Mouse (Mus musculus): ENCODE measurements around the gene Ghrl. TPM values are rescaled to one million over a fixed set of nuclear protein-coding genes. Genes with fewer than 3 reads are reported as not detected.
A peak's percentile ranks its signal among the peaks of the same experiment; 100 is the strongest.

The Ghrl gene
- polyA plus RNA-seq, 1 experiment from 2014 or later: not detected

- H3K9me3 ChIP-seq: no peaks in the 10 kb centered on the region
- peaks cover 30% of the 10 kb centered on the region for H3K4me1 ChIP-seq
- H3K36me3 ChIP-seq: peaks cover 5% of the 10 kb centered on the region; the same call in 1 of the 2 replicates
- H3K9ac ChIP-seq: 0 out of 2 replicates have a peak overlapping the region, but pooled peaks have one; percentile 16
- H3K4me2 ChIP-seq: peak overlapping the region; percentile 96
- peak overlapping the region; percentile 85 for H3K27ac ChIP-seq
- 48% methylated on average over 4 of the region's 4 CpGs for WGBS
- H3K4me3 ChIP-seq: peak overlapping the region; percentile 93
- H3K27me3 ChIP-seq: no peaks in the 10 kb centered on the region
- no peak for ATAC-seq (ENCODE audit: borderline replicate concordance, extremely low read depth, low FRiP score, low TSS enrichment)
Observed at GRCm38 (mm10) chr6:113695766-113696355, 23.8 kb downstream of the Ghrl start.

- Histone ChIP-seq H3K36me3 (peaks cover 5% of the 10 kb centered on the region; the same call in 1 of the 2 replicates), H3K27me3 (no peaks in the 10 kb centered on the region), H3K4me1 (peaks cover 36% of the 10 kb centered on the region), H3K4me3 (no peak overlapping the region), H3K27ac (no peak overlapping the region), H3K9me3 (no peaks in the 10 kb centered on the region), H3K9ac (no peak overlapping the region), H3K4me2 (no peak overlapping the region)
- 70% methylated on average over 1 of the region's 1 CpGs for WGBS
- ATAC-seq (ENCODE audit: borderline replicate concordance, extremely low read depth, low FRiP score, low TSS enrichment): no peak
Observed at GRCm38 (mm10) chr6:113695203-113695602, 24.5 kb downstream of the Ghrl start.

- Histone ChIP-seq H3K4me1 (peaks cover 35% of the 10 kb centered on the region), H3K36me3 (peaks cover 5% of the 10 kb centered on the region; the same call in 1 of the 2 replicates), H3K9me3 (no peaks in the 10 kb centered on the region), H3K27me3 (no peaks in the 10 kb centered on the region), H3K4me2 (no peak overlapping the region), H3K27ac (no peak overlapping the region), H3K4me3 (no peak overlapping the region), H3K9ac (no peak overlapping the region)
- ATAC-seq (ENCODE audit: borderline replicate concordance, extremely low read depth, low FRiP score, low TSS enrichment): no peak
- 87% methylated on average over 5 of the region's 5 CpGs for WGBS
Observed at GRCm38 (mm10) chr6:113693377-113693776, 26.3 kb downstream of the Ghrl start.

DNA sequence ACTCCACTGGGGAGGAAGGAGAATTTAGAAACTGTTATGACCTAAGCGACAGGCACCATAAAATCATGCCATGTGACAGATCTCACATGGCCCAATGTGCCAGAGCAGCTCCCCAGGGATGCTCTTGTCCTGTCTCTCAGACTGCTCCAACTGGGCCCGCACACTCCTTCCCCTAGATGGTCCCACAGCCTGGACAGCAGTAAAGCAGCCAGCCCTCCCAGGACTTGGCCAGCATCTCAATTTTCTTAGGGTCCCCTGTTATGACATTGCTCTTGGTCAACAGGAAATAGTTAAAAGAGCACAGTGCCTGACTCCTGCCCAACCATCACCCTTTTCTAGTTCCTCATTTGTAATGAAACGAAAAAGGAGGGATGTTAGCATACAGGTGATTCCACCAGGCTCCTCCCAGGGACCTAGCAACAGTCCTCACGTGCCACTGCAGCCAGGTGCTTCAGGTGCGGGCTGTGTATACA lies 27.0 kb downstream of the Ghrl start:
- no peak overlapping the region for H3K4me2 ChIP-seq
- H3K27me3 ChIP-seq: no peaks in the 10 kb centered on the region
- H3K9ac ChIP-seq: no peak overlapping the region
- H3K4me1 ChIP-seq: peaks cover 29% of the 10 kb centered on the region
- H3K4me3 ChIP-seq: no peak overlapping the region
- no peak overlapping the region for H3K27ac ChIP-seq
- no peak for ATAC-seq (ENCODE audit: borderline replicate concordance, extremely low read depth, low FRiP score, low TSS enrichment)
- 74% methylated on average over 5 of the region's 5 CpGs for WGBS
- H3K9me3 ChIP-seq: no peaks in the 10 kb centered on the region
- H3K36me3 ChIP-seq: peaks cover 5% of the 10 kb centered on the region; the same call in 1 of the 2 replicates

DNA sequence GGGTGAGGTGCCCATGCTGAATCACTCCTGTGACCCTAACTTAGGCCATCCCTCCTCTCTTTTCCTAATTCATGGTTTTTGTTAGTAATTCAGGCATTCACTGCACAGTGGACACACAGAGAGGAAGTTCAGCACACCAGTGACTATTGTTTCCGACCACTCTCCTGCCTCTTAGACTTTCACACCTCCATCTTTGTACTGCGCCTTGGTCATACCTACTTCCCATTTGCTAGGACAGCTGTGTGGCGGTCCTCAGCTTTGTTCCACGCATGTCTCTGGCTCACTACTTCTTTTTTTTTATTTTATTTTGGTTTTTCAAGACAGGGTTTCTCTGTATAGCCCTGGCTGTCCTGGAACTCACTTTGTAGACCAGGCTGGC lies 28.6 kb downstream of the Ghrl start:
- 0 out of 2 replicates have a peak overlapping the region, but pooled peaks have one; percentile 28 for H3K9ac ChIP-seq
- ATAC-seq (ENCODE audit: borderline replicate concordance, extremely low read depth, low FRiP score, low TSS enrichment): 0 out of 2 replicates have a peak, but pooled peaks have one; percentile 4
- peaks cover 25% of the 10 kb centered on the region for H3K4me1 ChIP-seq
- H3K27me3 ChIP-seq: no peaks in the 10 kb centered on the region
- WGBS: 50% methylated on average over 4 of the region's 4 CpGs
- peak overlapping the region; percentile 50 for H3K4me2 ChIP-seq
- H3K4me3 ChIP-seq: peak overlapping the region; percentile 13; the same call in 1 of the 2 replicates
- H3K36me3 ChIP-seq: peaks cover 5% of the 10 kb centered on the region; the same call in 1 of the 2 replicates
- H3K9me3 ChIP-seq: no peaks in the 10 kb centered on the region
- peak overlapping the region; percentile 88 for H3K27ac ChIP-seq

- Histone ChIP-seq H3K36me3 (peaks cover 5% of the 10 kb centered on the region; the same call in 1 of the 2 replicates), H3K4me3 (peak overlapping the region; percentile 13), H3K9ac (0 out of 2 replicates have a peak overlapping the region, but pooled peaks have one; percentile 28), H3K27ac (peak overlapping the region; percentile 88), H3K27me3 (no peaks in the 10 kb centered on the region), H3K4me1 (peaks cover 21% of the 10 kb centered on the region), H3K4me2 (peak overlapping the region; percentile 50), H3K9me3 (no peaks in the 10 kb centered on the region)
- 1% methylated on average over 14 of the region's 14 CpGs for WGBS
- ATAC-seq (ENCODE audit: borderline replicate concordance, extremely low read depth, low FRiP score, low TSS enrichment): peak; percentile 69; the same call in 1 of the 2 replicates
Observed at GRCm38 (mm10) chr6:113690400-113691083, 29.1 kb downstream of the Ghrl start.

DNA sequence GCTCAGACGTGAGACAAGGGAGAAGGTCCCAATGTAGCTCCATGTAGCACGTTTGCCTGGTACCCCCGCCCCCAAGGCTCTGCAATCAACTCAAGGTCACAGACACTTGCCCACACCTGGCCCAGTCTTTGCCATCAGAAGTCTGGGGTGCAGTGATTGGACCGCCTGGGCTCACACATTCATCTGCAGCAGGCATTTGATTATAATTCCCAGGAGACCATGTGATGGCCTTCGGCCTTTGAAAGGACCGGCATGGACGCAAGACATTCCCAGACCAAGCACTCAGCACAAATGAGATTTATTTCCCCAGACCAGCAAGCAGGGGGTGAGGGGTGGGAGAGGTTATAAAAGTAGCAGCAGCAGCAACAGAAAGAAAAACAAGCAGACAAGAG lies 29.7 kb downstream of the Ghrl start:
- Histone ChIP-seq H3K27ac (peak overlapping the region; percentile 88), H3K36me3 (peaks cover 5% of the 10 kb centered on the region; the same call in 1 of the 2 replicates), H3K4me3 (no peak overlapping the region), H3K4me2 (peak overlapping the region; percentile 50; the same call in 1 of the 2 replicates), H3K27me3 (no peaks in the 10 kb centered on the region), H3K9ac (no peak overlapping the region), H3K4me1 (peaks cover 21% of the 10 kb centered on the region), H3K9me3 (no peaks in the 10 kb centered on the region)
- ATAC-seq (ENCODE audit: borderline replicate concordance, extremely low read depth, low FRiP score, low TSS enrichment): peak; percentile 37; the same call in 1 of the 2 replicates
- 13% methylated on average over 7 of the region's 7 CpGs for WGBS

GRCm38 (mm10) chr6:113686551-113687125 lies 33.0 kb downstream of the Ghrl start:
- Histone ChIP-seq H3K9ac (no peak overlapping the region), H3K4me3 (peak overlapping the region; percentile 14)

GRCm38 (mm10) chr6:113683081-113683825 lies 36.4 kb downstream of the Ghrl start:
- Histone ChIP-seq H3K27ac (no peak overlapping the region), H3K4me1 (no peaks in the 10 kb centered on the region), H3K36me3 (no peaks in the 10 kb centered on the region), H3K27me3 (no peaks in the 10 kb centered on the region), H3K9ac (no peak overlapping the region), H3K9me3 (no peaks in the 10 kb centered on the region), H3K4me2 (no peak overlapping the region), H3K4me3 (no peak overlapping the region)
- ATAC-seq (ENCODE audit: borderline replicate concordance, extremely low read depth, low FRiP score, low TSS enrichment): no peak
- 82% methylated on average over 10 of the region's 10 CpGs for WGBS

More at GRCm38 (mm10) chr6:113686551-113687125, 33.0 kb downstream of the Ghrl start:
- peak overlapping the region; percentile 45 for H3K4me2 ChIP-seq
- peak; percentile 68 for ATAC-seq (ENCODE audit: borderline replicate concordance, extremely low read depth, low FRiP score, low TSS enrichment)
- H3K27ac ChIP-seq: peak overlapping the region; percentile 89
- no peaks in the 10 kb centered on the region for H3K9me3 ChIP-seq
- H3K4me1 ChIP-seq: peaks cover 21% of the 10 kb centered on the region
- no peaks in the 10 kb centered on the region for H3K27me3 ChIP-seq
- 46% methylated on average over 8 of the region's 8 CpGs for WGBS
- H3K36me3 ChIP-seq: no peaks in the 10 kb centered on the region

- H3K4me3 ChIP-seq: no peak overlapping the region
- WGBS: 17% methylated on average over 4 of the region's 4 CpGs
- no peak overlapping the region for H3K9ac ChIP-seq
- H3K4me2 ChIP-seq: no peak overlapping the region
- H3K4me1 ChIP-seq: no peaks in the 10 kb centered on the region
- no peaks in the 10 kb centered on the region for H3K36me3 ChIP-seq
- H3K27ac ChIP-seq: no peak overlapping the region
- H3K9me3 ChIP-seq: no peaks in the 10 kb centered on the region
- no peaks in the 10 kb centered on the region for H3K27me3 ChIP-seq
- no peak; the same call in 1 of the 2 replicates for ATAC-seq (ENCODE audit: borderline replicate concordance, extremely low read depth, low FRiP score, low TSS enrichment)
Observed at GRCm38 (mm10) chr6:113681271-113681670, 38.4 kb downstream of the Ghrl start.

DNA sequence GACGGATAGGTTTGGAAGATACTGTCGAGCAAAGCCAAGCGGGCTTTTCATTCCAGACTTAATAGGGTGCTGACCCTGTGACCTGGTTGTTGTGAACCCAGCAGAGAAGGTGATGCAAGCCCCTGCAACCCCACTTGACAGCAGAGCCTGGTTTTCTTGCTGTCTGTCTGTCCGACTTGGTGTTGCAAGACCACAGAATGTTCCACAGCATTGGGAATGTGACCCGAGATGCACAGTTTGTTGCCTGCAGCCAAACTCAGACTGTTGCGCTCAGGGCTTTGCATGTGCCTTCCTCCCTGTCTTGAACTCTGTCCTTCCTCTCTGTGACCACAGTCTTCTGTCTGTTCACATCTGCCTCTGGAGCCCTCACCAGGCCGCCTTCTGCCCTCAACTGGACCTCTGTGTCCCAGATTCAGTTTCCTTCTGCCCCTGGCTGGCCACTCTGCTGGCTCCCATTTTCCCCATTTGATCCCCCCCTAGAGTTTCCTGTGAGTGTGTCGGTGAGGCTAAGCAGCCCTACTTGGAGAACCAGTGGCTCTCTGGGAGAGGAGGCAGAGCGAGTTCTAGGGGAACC lies 39.6 kb downstream of the Ghrl start:
- Histone ChIP-seq H3K4me2 (no peak overlapping the region), H3K4me1 (no peaks in the 10 kb centered on the region), H3K36me3 (no peaks in the 10 kb centered on the region), H3K27ac (no peak overlapping the region), H3K27me3 (no peaks in the 10 kb centered on the region), H3K9ac (no peak overlapping the region), H3K4me3 (no peak overlapping the region), H3K9me3 (no peaks in the 10 kb centered on the region)
- ATAC-seq (ENCODE audit: borderline replicate concordance, extremely low read depth, low FRiP score, low TSS enrichment): no peak
- 74% methylated on average over 9 of the region's 9 CpGs for WGBS

All from lung, embryonic 15.5 days (tissue).